Mouse (Mus musculus) olfactory bulb, adult 2 months (tissue): ENCODE data around the gene Plxnc1.

ENCODE experiments used
- CTCF ChIP-seq: fragments of 200-500 bp; IDR thresholded peaks from 2 replicates; pipeline ENCODE4 v1.5.1; 2012; ENCODE audit warnings: low read depth, mild to moderate bottlenecking, low read length, moderate library complexity; ENCODE audit not compliant: insufficient read depth
- POLR2A ChIP-seq: fragments of 200-500 bp; IDR thresholded peaks from 2 replicates; pipeline ENCODE4 v1.6.1; 2012; ENCODE audit warnings: mild to moderate bottlenecking, low read depth, low read length, moderate library complexity; ENCODE audit not compliant: insufficient read depth

GRCm38 (mm10) chr10:94804909-94805220, 139.8 kb downstream of the Plxnc1 start:
- TF ChIP-seq CTCF (no peak), POLR2A (no peak)
